Mouse (Mus musculus): ENCODE data around the gene Sgms1.
"Not testable (repeated sequence)": the region's sequence is repeated elsewhere in the genome, so short reads cannot be mapped to it uniquely, and the experiment has no call there.

Sgms1 gene

DNA sequence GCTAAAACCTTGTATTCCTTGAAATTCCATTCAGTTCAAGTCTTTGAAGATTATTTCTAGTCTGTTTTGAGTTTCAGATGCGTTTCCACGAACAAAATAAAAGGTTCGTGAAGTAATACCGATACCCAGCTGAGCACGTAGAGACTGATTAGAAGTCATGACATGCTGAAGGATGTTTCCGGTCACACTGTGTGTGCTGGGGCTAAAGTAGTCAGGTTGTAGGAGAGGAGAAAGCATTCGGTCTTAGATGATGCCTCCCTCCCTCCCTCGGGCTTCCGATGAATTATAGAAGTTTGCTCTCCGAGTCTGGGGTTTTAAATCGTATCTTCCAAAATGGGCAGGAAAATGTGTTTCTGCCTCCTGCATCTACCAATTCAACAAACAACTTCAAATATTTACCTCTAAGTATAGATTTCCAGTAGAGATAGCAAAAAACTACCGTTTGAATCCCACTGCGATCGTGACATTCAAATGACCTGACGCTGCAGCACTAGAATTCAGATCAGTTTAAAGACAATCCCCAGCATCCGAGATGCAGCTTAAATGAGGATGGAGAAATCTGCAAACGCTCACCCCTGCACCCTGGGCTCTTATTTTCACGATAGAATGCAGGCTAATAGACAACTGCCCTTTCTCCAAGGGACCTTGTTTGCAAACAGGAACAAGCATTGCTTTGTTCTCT lies 287.1 kb downstream of the Sgms1 start:
- DNase-seq (ENCODE audit: low read depth, low spot score) = no peak

DNA sequence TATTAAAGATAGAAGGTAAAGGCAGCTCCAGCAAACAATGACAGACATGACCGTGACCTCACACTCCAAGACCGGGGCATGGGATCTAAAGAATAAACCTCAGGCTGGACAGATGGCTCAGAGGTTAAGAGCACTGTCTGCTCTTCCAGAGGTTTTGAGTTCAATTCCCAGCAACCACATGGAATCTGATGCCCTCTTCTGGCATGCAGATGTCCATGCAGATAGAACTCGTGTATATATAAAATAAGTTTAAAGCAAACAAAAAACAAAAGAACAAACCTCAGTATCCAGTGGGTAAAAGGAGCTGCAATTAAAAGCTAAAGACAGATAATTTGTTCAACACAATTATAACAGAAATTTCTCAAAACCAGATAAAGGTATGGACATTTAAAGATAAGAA lies 290.9 kb downstream of the Sgms1 start:
- DNase-seq (ENCODE audit: low read depth, low spot score) = no peak

GRCm38 (mm10) chr19:32092358-32092757 lies 297.2 kb downstream of the Sgms1 start:
- DNase-seq (ENCODE audit: low read depth, low spot score) = no peak

DNA sequence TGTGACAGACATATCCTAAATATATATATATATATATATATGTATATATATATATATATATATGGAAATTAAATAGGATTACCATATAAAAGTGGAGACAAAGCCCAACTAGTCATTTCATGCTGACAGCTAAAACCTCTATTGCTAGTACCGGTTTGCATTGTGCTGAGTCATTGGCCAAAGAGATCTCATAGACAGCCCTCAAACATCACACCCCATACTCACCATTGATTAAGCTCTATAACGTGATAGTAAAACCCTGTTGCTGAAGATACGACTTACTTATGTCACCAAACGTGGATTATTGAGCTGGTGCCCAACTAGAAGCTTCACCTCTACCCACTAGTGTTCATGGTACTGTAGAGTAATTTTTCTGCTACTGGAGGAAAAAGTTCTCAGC lies 298.7 kb downstream of the Sgms1 start:
- no peak for DNase-seq (ENCODE audit: low read depth, low spot score)

DNA sequence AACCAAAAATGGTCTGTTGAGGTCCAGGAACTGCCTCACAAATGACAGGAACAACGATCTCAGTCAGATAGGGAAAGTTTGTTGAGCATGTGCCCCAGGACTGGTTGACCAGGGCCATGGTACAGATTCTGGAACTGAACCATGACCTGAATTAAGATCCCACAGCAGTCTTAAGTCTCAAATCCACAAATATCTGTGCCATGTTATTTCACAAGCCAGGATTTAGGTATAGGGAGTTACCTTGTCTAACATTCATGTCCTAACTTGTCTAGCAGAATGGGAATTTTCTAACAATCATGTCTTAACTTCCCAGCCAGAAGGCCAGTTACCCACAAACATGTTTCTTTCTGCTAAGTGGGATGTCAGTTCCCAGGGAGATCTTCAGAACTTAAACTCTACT lies 300.9 kb downstream of the Sgms1 start:
- DNase-seq (ENCODE audit: low read depth, low spot score) = no peak

GRCm38 (mm10) chr19:32087736-32088470 lies 301.6 kb downstream of the Sgms1 start:
- DNase-seq (ENCODE audit: low read depth, low spot score) = no peak

DNA sequence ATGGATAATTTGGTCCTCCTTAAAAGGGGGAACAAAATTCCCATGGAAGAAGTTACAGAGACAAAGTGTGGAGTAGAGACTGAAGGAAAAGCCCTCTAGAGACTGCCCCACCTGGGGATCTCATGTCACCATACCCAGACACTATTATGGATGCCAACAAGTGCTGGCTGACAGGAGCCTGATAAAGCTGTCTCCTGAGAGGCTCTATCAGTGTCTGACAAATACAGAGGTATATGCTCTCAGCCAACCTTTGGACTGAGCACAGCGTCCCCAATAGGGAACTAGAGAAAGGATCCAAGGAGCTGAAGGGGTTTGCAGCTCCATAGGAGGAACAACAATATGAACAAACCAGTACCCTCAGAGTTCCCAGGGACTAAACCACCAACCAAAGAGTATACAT lies 304.7 kb downstream of the Sgms1 start:
- DNase-seq (ENCODE audit: low read depth, low spot score) = not testable (repeated sequence)
